Mouse (Mus musculus) myocyte (in vitro differentiated cells): Measurements from ENCODE around the gene Mageb5. TPM values are rescaled to one million over a fixed set of nuclear protein-coding genes. Genes with fewer than 3 reads are reported as not detected.
"Not testable (repeated sequence)": the region's sequence is repeated elsewhere in the genome, so short reads cannot be mapped to it uniquely, and the experiment has no call there.

Experiments
- H3K27me3 ChIP-seq: one replicate; pipeline ENCODE4 v1.6.1; 2011; ENCODE audit not compliant: control insufficient read depth, insufficient read depth, insufficient read length
- H3K36me3 ChIP-seq: one replicate; pipeline ENCODE4 v1.6.1; 2011; ENCODE audit not compliant: control insufficient read depth, insufficient read depth
- H3K4me2 ChIP-seq: one replicate; pipeline ENCODE4 v1.6.1; 2011; ENCODE audit warnings: low read depth, control low read depth
- H3K4me3 ChIP-seq: one replicate; pipeline ENCODE4 v1.5.1; 2011; ENCODE audit warnings: mild to moderate bottlenecking, control low read depth, moderate library complexity
- H3K79me2 ChIP-seq: one replicate; pipeline ENCODE4 v1.6.1; 2011; ENCODE audit not compliant: control insufficient read depth, insufficient read depth
- H3ac ChIP-seq: one replicate; pipeline ENCODE4 v1.6.1; 2011; ENCODE audit not compliant: control insufficient read depth, insufficient read length
- polyA plus RNA-seq: library from polyadenylated mRNA; unstranded; fragments of >200 nt; fragmentation: generic; extraction: Trizol; gene quantifications from one replicate; pipeline ENCODE4 v1.2.1, GENCODE M21; 2012; ENCODE audit warnings: missing spikeins

Gene Mageb5
- not detected for polyA plus RNA-seq

DNA sequence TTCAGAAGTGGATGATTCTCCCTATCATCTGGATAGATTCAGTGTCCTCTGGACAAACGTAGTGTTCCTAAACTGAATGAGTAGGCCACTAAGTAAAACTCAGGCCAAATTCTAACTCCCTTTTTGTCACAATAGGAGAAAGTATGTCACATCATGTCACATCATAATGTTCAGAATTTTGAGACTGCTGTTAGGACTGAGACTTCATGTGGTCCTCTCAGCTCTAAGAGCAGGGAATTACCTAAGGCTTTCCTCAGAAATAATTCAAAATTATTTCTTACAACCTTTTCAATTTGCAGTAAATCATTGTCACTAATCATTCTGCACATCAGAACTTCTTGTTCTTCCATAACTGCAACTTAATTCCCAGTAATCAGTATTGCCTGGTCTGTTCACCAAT lies at the start of gene Mageb5:
Mageb5 (minus strand) TSS at position 101 of the 400 bp plus-strand sequence.
- H3K79me2 ChIP-seq, H3ac ChIP-seq, H3K27me3 ChIP-seq, H3K4me3 ChIP-seq, H3K36me3 ChIP-seq, H3K4me2 ChIP-seq: not testable (repeated sequence)

DNA sequence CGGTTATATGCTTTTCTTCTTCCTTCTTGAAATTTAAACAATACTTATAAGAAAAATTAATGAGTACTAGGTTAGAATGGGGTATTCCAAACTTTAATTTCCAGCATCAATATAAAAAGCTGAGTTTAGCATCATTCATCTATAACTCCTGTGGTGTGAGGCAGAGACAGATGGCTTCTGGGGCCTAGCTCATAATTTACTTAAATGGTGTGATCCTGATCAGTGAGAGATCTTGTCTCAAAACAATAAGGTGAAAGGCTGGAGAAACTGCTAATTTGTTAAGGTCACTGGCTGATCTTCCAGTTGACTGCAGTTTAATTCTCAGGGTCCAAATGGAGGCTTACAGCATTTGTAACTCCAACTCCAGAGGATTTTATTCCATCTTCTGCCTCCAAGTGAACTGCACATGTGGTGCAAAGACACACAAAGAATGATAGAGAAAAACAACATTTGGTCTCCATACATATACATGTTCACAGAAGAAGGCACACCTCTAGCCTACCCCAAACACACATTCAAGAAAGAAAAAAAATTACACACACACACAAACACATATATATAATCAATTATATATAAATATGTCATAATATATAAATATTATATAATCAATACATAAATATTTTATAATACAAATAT lies 23.1 kb downstream of the Mageb5 start:
- H3K27me3 ChIP-seq, H3K79me2 ChIP-seq: not testable (repeated sequence)

More for the DNA sequence above, 23.1 kb downstream of the Mageb5 start:
- not testable (repeated sequence) for H3ac ChIP-seq, H3K36me3 ChIP-seq, H3K4me2 ChIP-seq, H3K4me3 ChIP-seq

Other genes starting within 250 kb of the Mageb5 start
- gene 1700084M14Rik, start 207.1 kb downstream of the Mageb5 start, polyA plus RNA-seq: not detected
- gene Gm14781, start 150.8 kb downstream of the Mageb5 start, polyA plus RNA-seq: not detected
- gene Mageb1, start 233.3 kb upstream of the Mageb5 start, polyA plus RNA-seq: 0.59 TPM